Mouse (Mus musculus) forebrain, embryonic 15.5 days (tissue): ENCODE results near the gene Cnksr3. TPM values are rescaled to one million over a fixed set of nuclear protein-coding genes. Genes with fewer than 3 reads are reported as not detected.

Experiments
- ATAC-seq: fragments of 200-750 bp; cut with Nextera tagmentation; replicated peaks from 2 replicates; pipeline ENCODE4 v1.8.0; 2017; ENCODE audit warnings: mild to moderate bottlenecking, moderate TSS enrichment, moderate library complexity
- H3K27ac ChIP-seq: fragments of 300-500 bp; sonication (generic); replicated peaks from 2 replicates; pipeline ENCODE4 v1.5.1; 2015; ENCODE audit warnings: mild to moderate bottlenecking, inconsistent platforms
- H3K27me3 ChIP-seq: fragments of 300-500 bp; sonication (generic); 2 replicates; pipeline ENCODE4 v1.6.1; 2015; ENCODE audit warnings: inconsistent platforms
- H3K36me3 ChIP-seq: fragments of 300-500 bp; sonication (generic); 2 replicates; pipeline ENCODE4 v1.6.1; 2015; ENCODE audit warnings: mild to moderate bottlenecking, inconsistent platforms
- H3K4me1 ChIP-seq: fragments of 300-500 bp; sonication (generic); 2 replicates; pipeline ENCODE4 v1.6.1; 2015; ENCODE audit warnings: inconsistent platforms
- H3K4me2 ChIP-seq: fragments of 300-500 bp; sonication (generic); replicated peaks from 2 replicates; pipeline ENCODE4 v1.6.1; 2015; ENCODE audit warnings: mild to moderate bottlenecking, inconsistent platforms
- H3K4me3 ChIP-seq: fragments of 300-500 bp; sonication (generic); 2 replicates; pipeline ENCODE4 v1.5.1; 2015; ENCODE audit warnings: mild to moderate bottlenecking, inconsistent platforms
- H3K9ac ChIP-seq: fragments of 300-500 bp; sonication (generic); replicated peaks from 2 replicates; pipeline ENCODE4 v1.6.1; 2015; ENCODE audit warnings: mild to moderate bottlenecking, inconsistent platforms
- H3K9me3 ChIP-seq: fragments of 300-500 bp; sonication (generic); 2 replicates; pipeline ENCODE4 v1.6.1; 2016; ENCODE audit warnings: inconsistent platforms
- WGBS: fragments of 180-500 bp; shearing (Covaris S2); methylation state at CpG from one replicate; pipeline ENCODE4 v1.1.7; 2015; ENCODE audit warnings: mixed read lengths; 5-methylcytosine and 5-hydroxymethylcytosine counted together
- polyA plus RNA-seq: library from polyadenylated mRNA; unstranded; fragments of >200 nt; fragmentation: Nextera tagmentation; extraction: Ambion mirVana; gene quantifications from 2 replicates; pipeline ENCODE4 v1.2.1, GENCODE M21; 2015

Cnksr3 gene
- polyA plus RNA-seq, 1 experiment from 2014 or later: 3.1 TPM

- H3K27me3 ChIP-seq: no peaks in the 10 kb centered on the region
- no peak overlapping the region for H3K9ac ChIP-seq
These were observed 2.2 kb downstream of the Cnksr3 start for GRCm38 (mm10) chr10:7209691-7210455.

DNA sequence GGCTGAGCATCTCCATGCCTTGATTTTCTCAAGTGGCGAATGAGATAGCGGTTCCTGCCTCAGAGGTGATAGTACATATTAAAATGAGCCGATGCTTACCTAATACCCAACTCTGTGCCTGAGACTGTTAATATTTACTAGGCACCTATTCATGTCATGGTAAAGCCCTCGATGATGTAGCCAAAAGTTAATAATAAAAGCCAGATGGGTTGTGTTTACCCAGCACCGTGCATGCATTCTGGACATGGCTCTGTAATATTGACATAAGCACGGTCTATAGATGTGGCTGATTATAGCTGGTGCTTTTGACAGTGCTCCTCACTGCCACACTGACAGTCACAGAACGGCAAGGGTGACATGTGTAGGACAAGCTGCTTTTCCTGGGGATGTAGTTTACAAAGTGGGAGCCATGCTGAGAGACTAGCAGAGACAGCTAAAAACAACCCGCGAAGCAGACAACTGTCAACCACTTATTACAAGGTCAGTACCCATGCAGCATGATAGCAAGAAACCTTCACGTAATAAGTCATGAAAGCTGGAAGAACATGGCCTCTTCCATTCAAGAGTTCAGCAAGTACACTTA, 3.1 kb downstream of the Cnksr3 start:
- WGBS: 89% methylated on average over 10 of the region's 10 CpGs
- H3K27ac ChIP-seq: no peak overlapping the region
- H3K9me3 ChIP-seq: no peaks in the 10 kb centered on the region
- H3K4me2 ChIP-seq: no peak overlapping the region
- no peak overlapping the region for H3K4me3 ChIP-seq
- no peaks in the 10 kb centered on the region for H3K36me3 ChIP-seq
- H3K4me1 ChIP-seq: peaks cover 20% of the 10 kb centered on the region
- no peak overlapping the region for H3K9ac ChIP-seq
- no peaks in the 10 kb centered on the region for H3K27me3 ChIP-seq
- no peak for ATAC-seq

More at GRCm38 (mm10) chr10:7209691-7210455, 2.2 kb downstream of the Cnksr3 start:
- peak overlapping the region; percentile 90 for H3K4me2 ChIP-seq
- peaks cover 20% of the 10 kb centered on the region for H3K4me1 ChIP-seq
- no peak overlapping the region for H3K27ac ChIP-seq
- 65% methylated on average over 5 of the region's 5 CpGs for WGBS
- no peak for ATAC-seq
- peak overlapping the region; percentile 55; the same call in 1 of the 2 replicates for H3K4me3 ChIP-seq
- H3K9me3 ChIP-seq: no peaks in the 10 kb centered on the region
- no peaks in the 10 kb centered on the region for H3K36me3 ChIP-seq

- Histone ChIP-seq H3K4me1 (peaks cover 13% of the 10 kb centered on the region), H3K9ac (no peak overlapping the region), H3K27ac (no peak overlapping the region), H3K9me3 (no peaks in the 10 kb centered on the region), H3K36me3 (no peaks in the 10 kb centered on the region), H3K4me3 (no peak overlapping the region), H3K4me2 (no peak overlapping the region), H3K27me3 (no peaks in the 10 kb centered on the region)
- ATAC-seq: no peak
- 87% methylated on average over 11 of the region's 11 CpGs for WGBS
These were observed 4.7 kb downstream of the Cnksr3 start for GRCm38 (mm10) chr10:7207301-7207700.

DNA sequence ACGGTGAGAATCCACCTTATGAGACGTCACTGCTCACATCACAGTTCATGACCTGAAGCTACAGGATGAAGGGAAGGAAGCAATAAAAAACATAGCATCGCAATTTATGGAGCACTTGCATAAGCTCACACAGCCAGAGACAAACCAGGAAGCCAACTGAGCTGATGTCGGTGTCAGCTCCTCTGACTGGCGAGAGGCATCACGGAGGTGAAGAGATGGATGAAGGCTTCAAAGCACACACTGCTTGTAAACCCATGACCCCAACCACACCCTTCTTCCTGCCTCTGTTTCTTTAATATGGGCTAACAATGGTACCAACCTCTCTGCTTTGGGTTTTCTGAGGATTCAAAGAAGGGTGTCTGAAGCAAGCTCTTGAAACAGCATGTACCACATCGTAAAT, 5.5 kb downstream of the Cnksr3 start:
- H3K27ac ChIP-seq: no peak overlapping the region
- ATAC-seq: no peak
- no peaks in the 10 kb centered on the region for H3K36me3 ChIP-seq
- H3K4me3 ChIP-seq: no peak overlapping the region
- 91% methylated on average over 7 of the region's 7 CpGs for WGBS
- H3K4me2 ChIP-seq: no peak overlapping the region
- peaks cover 12% of the 10 kb centered on the region for H3K4me1 ChIP-seq
- no peak overlapping the region for H3K9ac ChIP-seq
- no peaks in the 10 kb centered on the region for H3K27me3 ChIP-seq
- H3K9me3 ChIP-seq: no peaks in the 10 kb centered on the region

DNA sequence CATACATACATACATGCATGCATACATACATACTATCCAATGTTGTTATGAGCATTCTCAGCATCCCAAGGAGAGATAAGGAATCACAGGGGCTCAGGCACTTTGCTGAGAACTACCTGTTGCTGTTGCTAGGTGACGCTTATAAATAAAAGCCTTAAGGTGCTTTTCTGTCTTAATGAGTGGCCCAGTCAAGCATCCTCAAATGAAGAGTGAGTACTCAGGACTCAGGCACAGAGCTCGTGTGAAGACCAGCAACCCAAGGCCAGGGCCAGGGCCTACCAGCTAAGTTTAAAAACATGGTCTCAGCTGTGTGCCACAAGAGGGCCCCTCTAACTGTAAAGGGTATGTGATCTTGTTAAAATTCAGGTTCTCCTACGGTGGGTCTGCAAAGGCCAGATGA, 6.5 kb downstream of the Cnksr3 start:
- Histone ChIP-seq H3K4me3 (no peak overlapping the region), H3K4me1 (peaks cover 6% of the 10 kb centered on the region)
- WGBS: 70% methylated on average over 3 of the region's 3 CpGs

GRCm38 (mm10) chr10:7204953-7205352, 7.1 kb downstream of the Cnksr3 start:
- no peaks in the 10 kb centered on the region for H3K9me3 ChIP-seq
- H3K36me3 ChIP-seq: no peaks in the 10 kb centered on the region
- no peak overlapping the region for H3K27ac ChIP-seq
- no peak for ATAC-seq
- H3K9ac ChIP-seq: no peak overlapping the region
- no peak overlapping the region for H3K4me3 ChIP-seq
- H3K27me3 ChIP-seq: no peaks in the 10 kb centered on the region
- H3K4me2 ChIP-seq: no peak overlapping the region
- WGBS: 95% methylated on average over 3 of the region's 3 CpGs
- H3K4me1 ChIP-seq: peaks cover under 1% of the 10 kb centered on the region; the same call in 1 of the 2 replicates

More for the DNA sequence above, 6.5 kb downstream of the Cnksr3 start:
- H3K27me3 ChIP-seq: no peaks in the 10 kb centered on the region
- ATAC-seq: no peak
- no peak overlapping the region for H3K4me2 ChIP-seq
- H3K9me3 ChIP-seq: no peaks in the 10 kb centered on the region
- no peaks in the 10 kb centered on the region for H3K36me3 ChIP-seq
- H3K27ac ChIP-seq: no peak overlapping the region
- H3K9ac ChIP-seq: no peak overlapping the region

- Histone ChIP-seq H3K9ac (no peak overlapping the region), H3K4me1 (no peaks in the 10 kb centered on the region), H3K36me3 (no peaks in the 10 kb centered on the region), H3K27ac (no peak overlapping the region), H3K4me3 (no peak overlapping the region), H3K27me3 (no peaks in the 10 kb centered on the region), H3K4me2 (no peak overlapping the region), H3K9me3 (no peaks in the 10 kb centered on the region)
- WGBS: 90% methylated on average over 9 of the region's 9 CpGs
- ATAC-seq: no peak
These were observed 9.5 kb downstream of the Cnksr3 start for GRCm38 (mm10) chr10:7202576-7202975.

DNA sequence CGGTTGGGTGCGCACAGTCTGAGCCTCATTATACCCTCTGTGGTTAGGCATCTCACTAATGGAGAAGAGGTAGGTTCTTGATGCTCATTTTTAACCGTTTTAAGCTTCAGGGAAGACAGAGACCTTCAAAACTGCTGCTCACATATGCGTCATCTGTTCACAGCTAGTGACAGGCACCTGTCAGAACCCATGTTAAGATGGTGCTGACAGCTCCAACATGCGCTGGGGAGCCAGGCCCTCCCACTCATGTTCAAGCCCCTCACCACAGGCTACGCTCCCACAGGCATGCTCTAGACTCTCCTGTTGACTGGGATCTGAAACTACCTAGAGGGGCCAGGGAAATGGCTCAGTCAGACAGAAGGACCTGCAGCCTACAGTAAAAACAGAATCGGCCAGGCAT, 11.4 kb downstream of the Cnksr3 start:
- peaks cover 5% of the 10 kb centered on the region; the same call in 1 of the 2 replicates for H3K4me1 ChIP-seq
- H3K27me3 ChIP-seq: no peaks in the 10 kb centered on the region
- WGBS: 75% methylated on average over 7 of the region's 7 CpGs
- H3K4me2 ChIP-seq: no peak overlapping the region
- no peak overlapping the region for H3K27ac ChIP-seq
- H3K4me3 ChIP-seq: no peak overlapping the region
- no peaks in the 10 kb centered on the region for H3K36me3 ChIP-seq
- H3K9ac ChIP-seq: no peak overlapping the region
- no peak for ATAC-seq
- H3K9me3 ChIP-seq: no peaks in the 10 kb centered on the region

- Histone ChIP-seq H3K36me3 (no peaks in the 10 kb centered on the region), H3K27ac (no peak overlapping the region), H3K4me1 (peaks cover 5% of the 10 kb centered on the region; the same call in 1 of the 2 replicates), H3K4me2 (no peak overlapping the region), H3K9ac (no peak overlapping the region), H3K27me3 (no peaks in the 10 kb centered on the region), H3K9me3 (no peaks in the 10 kb centered on the region), H3K4me3 (no peak overlapping the region)
- ATAC-seq: no peak
These were observed 13.8 kb downstream of the Cnksr3 start for GRCm38 (mm10) chr10:7198201-7198600.

GRCm38 (mm10) chr10:7197733-7198132, 14.3 kb downstream of the Cnksr3 start:
- H3K9ac ChIP-seq: no peak overlapping the region
- H3K9me3 ChIP-seq: no peaks in the 10 kb centered on the region
- no peaks in the 10 kb centered on the region for H3K27me3 ChIP-seq
- no peak overlapping the region for H3K27ac ChIP-seq
- no peak overlapping the region for H3K4me2 ChIP-seq
- ATAC-seq: no peak
- H3K36me3 ChIP-seq: no peaks in the 10 kb centered on the region
- WGBS: 84% methylated on average over 6 of the region's 6 CpGs
- H3K4me3 ChIP-seq: no peak overlapping the region
- peaks cover 5% of the 10 kb centered on the region; the same call in 1 of the 2 replicates for H3K4me1 ChIP-seq

DNA sequence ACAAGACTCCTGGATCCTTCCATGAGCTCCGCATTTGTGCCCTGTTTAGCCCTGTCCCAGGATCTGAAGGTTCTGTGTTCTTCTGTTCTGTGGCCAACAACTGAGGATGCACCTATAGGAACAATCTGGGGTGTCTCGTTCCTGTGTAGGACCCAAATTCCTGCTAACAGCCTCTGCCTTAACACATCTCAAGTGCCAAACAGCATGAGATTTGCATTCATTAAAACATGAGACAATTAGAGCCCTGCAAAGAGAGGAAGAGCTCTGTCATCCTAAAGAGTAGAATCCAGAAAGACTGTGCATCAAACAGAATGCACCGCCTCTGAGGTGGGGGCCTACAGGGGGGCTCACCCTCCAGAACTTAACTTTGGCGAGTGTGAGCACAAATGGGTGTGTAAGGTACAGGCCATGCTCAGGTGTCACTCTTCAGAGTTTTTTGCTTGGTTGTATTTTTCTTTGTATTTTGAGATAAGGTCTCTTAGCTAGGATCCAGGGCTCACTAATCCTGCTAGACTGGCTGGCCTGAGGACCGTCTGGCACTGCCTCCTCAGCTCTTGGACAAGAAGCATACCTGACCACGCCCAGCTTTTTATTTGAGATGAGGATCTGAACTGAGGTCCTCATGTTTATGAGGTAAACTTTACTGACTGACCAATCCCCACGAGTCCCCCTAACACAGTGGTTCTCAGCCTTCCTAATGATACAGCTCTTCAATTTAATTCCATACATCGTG, 15.2 kb downstream of the Cnksr3 start:
- 68% methylated on average over 8 of the region's 8 CpGs for WGBS
- Histone ChIP-seq H3K4me3 (no peak overlapping the region), H3K9me3 (no peaks in the 10 kb centered on the region), H3K36me3 (no peaks in the 10 kb centered on the region), H3K4me1 (peaks cover 5% of the 10 kb centered on the region; the same call in 1 of the 2 replicates), H3K27me3 (no peaks in the 10 kb centered on the region), H3K9ac (no peak overlapping the region), H3K27ac (no peak overlapping the region), H3K4me2 (no peak overlapping the region)
- ATAC-seq: no peak

DNA sequence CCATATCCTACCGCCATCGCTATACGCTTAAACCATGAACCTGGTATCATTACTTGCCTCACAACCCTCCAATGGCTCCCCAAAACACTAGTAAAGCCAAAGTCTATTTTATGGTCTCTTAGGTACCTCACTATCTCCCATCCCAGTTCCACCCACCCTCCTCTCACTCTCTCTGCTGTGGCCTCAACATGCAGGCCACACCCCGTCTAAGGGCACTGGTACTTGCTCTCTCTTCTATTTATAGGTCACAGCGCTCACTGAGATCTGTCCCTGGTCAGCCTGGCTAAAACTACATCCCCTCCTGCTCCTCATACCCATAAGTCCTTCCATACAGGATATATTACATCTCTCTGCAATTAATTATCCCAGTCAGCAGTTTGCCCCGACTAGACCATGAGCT, 16.1 kb downstream of the Cnksr3 start:
- 89% methylated on average over 6 of the region's 6 CpGs for WGBS

More for the DNA sequence above, 16.1 kb downstream of the Cnksr3 start:
- no peak overlapping the region for H3K4me3 ChIP-seq
- no peaks in the 10 kb centered on the region for H3K27me3 ChIP-seq
- no peak overlapping the region for H3K27ac ChIP-seq
- no peaks in the 10 kb centered on the region for H3K9me3 ChIP-seq
- no peak overlapping the region for H3K4me2 ChIP-seq
- H3K4me1 ChIP-seq: peaks cover 5% of the 10 kb centered on the region; the same call in 1 of the 2 replicates
- no peak for ATAC-seq
- no peaks in the 10 kb centered on the region for H3K36me3 ChIP-seq
- H3K9ac ChIP-seq: no peak overlapping the region
